In the genomic region with DNA sequence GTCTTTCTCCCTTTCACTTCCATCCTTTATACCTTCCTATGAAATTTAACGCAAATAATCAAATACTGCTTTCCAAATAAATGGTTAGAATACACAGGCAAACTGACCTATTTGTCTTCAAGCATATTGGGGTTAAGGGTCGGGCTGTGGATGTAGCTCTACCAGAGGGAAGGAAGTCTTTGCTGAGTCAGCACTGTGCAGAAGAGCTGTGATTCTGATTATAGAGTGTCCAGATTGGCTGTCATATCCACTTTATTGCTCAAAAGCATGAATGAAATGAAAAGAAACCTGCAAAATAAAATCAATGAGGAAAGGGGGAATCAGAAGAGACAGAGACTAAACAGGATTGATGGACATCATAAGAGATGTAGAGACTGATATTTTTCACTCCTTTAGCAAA, we compare ENCODE assay signal across 31 mouse cellular contexts.
"Had no signal": no experiment of that assay in that cellular context is flagged by ENCODE, and none has a peak within 500 bp of the region (broad histone marks: within the 10 kb centered on the region; RNA-seq: fewer than 3 reads in every experiment).

No protein-coding gene starts in this region.

- H3K36me3 ChIP-seq: limb, embryonic 10.5 days; limb, embryonic 12.5 days; limb, embryonic 13.5 days; limb, embryonic 15.5 days; liver, embryonic 12.5 days; liver, embryonic 13.5 days; liver, embryonic 15.5 days; lung, embryonic 15.5 days; midbrain, embryonic 12.5 days; midbrain, embryonic 13.5 days; midbrain, embryonic 15.5 days; neural tube, embryonic 12.5 days had no signal

- H3K4me3 ChIP-seq: limb, embryonic 10.5 days; limb, embryonic 12.5 days; limb, embryonic 13.5 days; limb, embryonic 15.5 days; liver, embryonic 12.5 days; liver, embryonic 13.5 days; liver, embryonic 15.5 days; lung, embryonic 15.5 days; megakaryocyte, embryonic 14.5 days; midbrain, embryonic 12.5 days; midbrain, embryonic 13.5 days; midbrain, embryonic 15.5 days; myocyte; neural tube, embryonic 12.5 days had no signal

- H3K9me3 ChIP-seq: limb, embryonic 10.5 days; limb, embryonic 12.5 days; limb, embryonic 13.5 days; limb, embryonic 15.5 days; liver, embryonic 12.5 days; liver, embryonic 13.5 days; liver, embryonic 15.5 days; lung, embryonic 15.5 days; megakaryocyte, embryonic 14.5 days; midbrain, embryonic 12.5 days; midbrain, embryonic 13.5 days; midbrain, embryonic 15.5 days; neural tube, embryonic 12.5 days had no signal

- H3K27ac ChIP-seq: limb, embryonic 10.5 days; limb, embryonic 12.5 days; limb, embryonic 13.5 days; limb, embryonic 15.5 days; liver, embryonic 12.5 days; liver, embryonic 13.5 days; liver, embryonic 14.5 days; liver, embryonic 15.5 days; lung, embryonic 15.5 days; macrophage; midbrain, embryonic 12.5 days; midbrain, embryonic 13.5 days; midbrain, embryonic 15.5 days; neural tube, embryonic 12.5 days had no signal

- ATAC-seq: liver, embryonic 12.5 days; liver, postnatal 0 days; lung, postnatal 0 days; midbrain, embryonic 13.5 days; midbrain, embryonic 15.5 days; midbrain, embryonic 16.5 days had no signal

- H3K27me3 ChIP-seq: limb, embryonic 12.5 days; limb, embryonic 13.5 days; limb, embryonic 15.5 days; liver, embryonic 12.5 days; liver, embryonic 13.5 days; liver, embryonic 15.5 days; lung, embryonic 15.5 days; megakaryocyte, embryonic 14.5 days; midbrain, embryonic 12.5 days; midbrain, embryonic 13.5 days; midbrain, embryonic 15.5 days; neural tube, embryonic 12.5 days had no signal

- H3K4me2 ChIP-seq: limb, embryonic 12.5 days; limb, embryonic 13.5 days; limb, embryonic 15.5 days; liver, embryonic 11.5 days; liver, embryonic 12.5 days; liver, embryonic 13.5 days; liver, embryonic 15.5 days; lung, embryonic 14.5 days; lung, embryonic 15.5 days; midbrain, embryonic 11.5 days; midbrain, embryonic 12.5 days; midbrain, embryonic 13.5 days; midbrain, embryonic 15.5 days; neural tube, embryonic 12.5 days had no signal

- H3K4me1 ChIP-seq: limb, embryonic 10.5 days; limb, embryonic 12.5 days; limb, embryonic 13.5 days; limb, embryonic 15.5 days; liver, embryonic 12.5 days; liver, embryonic 13.5 days; liver, embryonic 15.5 days; lung, embryonic 15.5 days; megakaryocyte, embryonic 14.5 days; midbrain, embryonic 12.5 days; midbrain, embryonic 13.5 days; midbrain, embryonic 15.5 days; neural tube, embryonic 12.5 days had no signal

- DNase-seq: left cerebral cortex, postnatal 4 days; liver; liver, embryonic 13.5 days; liver, postnatal 0 days; lung, adult 18-20 months; lung, adult 2 months; lung, embryonic 14.5 days; lung, postnatal 10 days; lung, postnatal 14 days; lung, postnatal 36 days; lung, postnatal 4 days; midbrain, embryonic 14.5 days had no signal

- H3K9ac ChIP-seq: limb, embryonic 12.5 days; limb, embryonic 13.5 days; limb, embryonic 15.5 days; liver, embryonic 12.5 days; liver, embryonic 13.5 days; liver, embryonic 14.5 days; liver, embryonic 15.5 days; liver, postnatal 0 days; lung, embryonic 14.5 days; lung, embryonic 15.5 days; midbrain, embryonic 12.5 days; midbrain, embryonic 13.5 days; midbrain, embryonic 15.5 days; neural tube, embryonic 12.5 days had no signal
